ENCODE assay signal across 12 mouse cellular contexts in the genomic region with DNA sequence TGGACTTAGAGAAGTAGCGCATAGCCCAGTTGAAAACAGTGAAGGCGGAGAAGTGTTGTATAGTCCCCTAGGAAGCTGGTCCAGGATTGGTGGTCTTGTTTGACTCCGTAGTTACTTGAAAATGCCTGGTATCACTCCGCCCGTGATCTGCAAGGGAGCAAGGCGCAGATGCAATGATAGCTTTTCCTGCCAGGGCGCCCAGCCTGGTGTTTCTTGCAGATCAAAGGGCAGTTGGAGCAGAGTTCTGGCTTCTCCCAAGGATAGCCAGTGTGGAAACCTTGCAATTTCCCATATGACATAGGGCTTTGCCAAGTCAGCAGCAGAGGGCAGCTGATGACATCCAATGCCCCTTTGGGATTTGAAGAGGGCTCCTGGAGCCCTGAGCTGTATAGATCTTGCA. TPM values are rescaled to one million over a fixed set of nuclear protein-coding genes. Genes with fewer than 3 reads are reported as not detected.
DNase-seq lines count a peak whose midpoint lies in the region; ATAC-seq lines count a peak whose summit lies in the region.
"Had no signal": no experiment of that assay in that cellular context is flagged by ENCODE, and none has a peak within 500 bp of the region (broad histone marks: within the 10 kb centered on the region; RNA-seq: fewer than 3 reads in every experiment).

No protein-coding gene starts in this region.

- H3K9me3 ChIP-seq in hindbrain, embryonic 15.5 days, result no peaks in the 10 kb centered on the region
- no peaks in the 10 kb centered on the region for H3K9me3 ChIP-seq in hindbrain, embryonic 16.5 days (ENCODE audit: control insufficient read depth, low read length)
- no peaks in the 10 kb centered on the region for H3K9me3 ChIP-seq in neural tube, embryonic 12.5 days

- peaks cover 14% of the 10 kb centered on the region for H3K4me1 ChIP-seq in hindbrain, embryonic 15.5 days (replicated peaks)
- peaks cover 8% of the 10 kb centered on the region for H3K4me1 ChIP-seq in hindbrain, embryonic 16.5 days (ENCODE audit: control insufficient read depth, insufficient read depth, low read depth, low read length)
- H3K4me1 ChIP-seq in neural tube, embryonic 12.5 days, result peaks cover 10% of the 10 kb centered on the region; the same call in 1 of the 2 replicates

- 0 out of 2 replicates have a peak overlapping the region, but pooled peaks have one; percentile 90 for H3K4me2 ChIP-seq in hindbrain, embryonic 15.5 days
- no peak overlapping the region for H3K4me2 ChIP-seq in hindbrain, embryonic 16.5 days (ENCODE audit: low read length)
- H3K4me2 ChIP-seq in neural tube, embryonic 12.5 days (replicated peaks), result 0 out of 2 replicates have a peak overlapping the region, but pooled peaks have one; percentile 7

- peaks cover 36% of the 10 kb centered on the region for H3K27me3 ChIP-seq in hindbrain, embryonic 15.5 days
- peaks cover 20% of the 10 kb centered on the region for H3K27me3 ChIP-seq in hindbrain, embryonic 16.5 days (replicated peaks; ENCODE audit: control insufficient read depth, insufficient read depth, low read length)
- H3K27me3 ChIP-seq in neural tube, embryonic 12.5 days (replicated peaks), result peaks cover 42% of the 10 kb centered on the region

- H3K36me3 ChIP-seq in hindbrain, embryonic 15.5 days, result no peaks in the 10 kb centered on the region
- H3K36me3 ChIP-seq in hindbrain, embryonic 16.5 days (ENCODE audit: control insufficient read depth, insufficient read depth, low read length), result no peaks in the 10 kb centered on the region
- no peaks in the 10 kb centered on the region for H3K36me3 ChIP-seq in neural tube, embryonic 12.5 days

- no peak overlapping the region for H3K27ac ChIP-seq in hindbrain, embryonic 15.5 days (replicated peaks)
- H3K27ac ChIP-seq in hindbrain, embryonic 16.5 days (ENCODE audit: low read depth, low read length), result no peak overlapping the region
- no peak overlapping the region for H3K27ac ChIP-seq in neural tube, embryonic 12.5 days
- H3K27ac ChIP-seq: hindbrain, embryonic 14.5 days had no signal

- ATAC-seq in hindbrain, embryonic 15.5 days (ENCODE audit: low FRiP score, low read depth), result no peak
- no peak for ATAC-seq in hindbrain, embryonic 16.5 days
- ATAC-seq in neural tube, embryonic 12.5 days (ENCODE audit: low FRiP score, low read depth), result no peak

- 87% methylated on average over 7 of the region's 7 CpGs for WGBS in hindbrain, embryonic 15.5 days
- 81% methylated on average over 7 of the region's 7 CpGs for whole genome bisulfite sequencing in hindbrain, embryonic 16.5 days
- WGBS in neural tube, embryonic 12.5 days, result 81% methylated on average over 7 of the region's 7 CpGs

- H3K9ac ChIP-seq in hindbrain, embryonic 15.5 days, result no peak overlapping the region
- H3K9ac ChIP-seq in hindbrain, embryonic 16.5 days (ENCODE audit: low read depth, low read length), result no peak overlapping the region
- H3K9ac ChIP-seq in neural tube, embryonic 12.5 days, result no peak overlapping the region

- DNase-seq in adrenal gland, postnatal 10 days, result peak; percentile 56
- DNase-seq in adrenal gland, postnatal 25 days, result no peak
- DNase-seq in neural tube, embryonic 10.5 days (ENCODE audit: extremely low spot score, low spot score), result no peak
- no peak for DNase-seq in layer of hippocampus, postnatal 36 days
- DNase-seq in layer of hippocampus, postnatal 14 days (ENCODE audit: low spot score in 2 of 2), result no peak
- DNase-seq: spleen, adult 18-20 months had no signal

- no peak overlapping the region for H3K4me3 ChIP-seq in hindbrain, embryonic 15.5 days
- no peak overlapping the region for H3K4me3 ChIP-seq in hindbrain, embryonic 16.5 days (ENCODE audit: low read length)
- no peak overlapping the region for H3K4me3 ChIP-seq in neural tube, embryonic 12.5 days
- H3K4me3 ChIP-seq: erythroblast, embryonic 14.5 days; megakaryocyte, embryonic 14.5 days had no signal

RNA-seq across cellular contexts. Expression of a gene that starts 1.5 kb away (rescaled TPM):
- total RNA-seq in adrenal gland, postnatal 10 days (2021), result 100 to 1,000 TPM; 109 to 154 TPM
- 36.1 and 38.6 TPM in 2 replicates for total RNA-seq in adrenal gland, postnatal 25 days (2021)
- 4.4 and 4.9 TPM in 2 replicates for polyA plus RNA-seq in hindbrain, embryonic 15.5 days (2015; fragmentation: Nextera tagmentation; extraction: Ambion mirVana)
- polyA plus RNA-seq in hindbrain, embryonic 16.5 days (2015; fragmentation: Nextera tagmentation; extraction: Ambion mirVana), result 3.4 and 4.7 TPM in 2 replicates
- polyA plus RNA-seq in neural tube, embryonic 12.5 days (2016; fragmentation: Nextera tagmentation; extraction: Ambion mirVana), result 4.9 and 5.6 TPM in 2 replicates
- 1 to 10 TPM; 5.6 to 7.8 TPM for total RNA-seq in layer of hippocampus, postnatal 36 days (2021)
- 10 to 100 TPM; 13.9 to 15.1 TPM for total RNA-seq in layer of hippocampus, postnatal 14 days (2021)
- polyA plus RNA-seq: erythroblast, embryonic 14.5 days had no signal
